Mouse (Mus musculus) G1E (cell line): ENCODE measurements around the gene Psma3.

Experiments used
- CTCF ChIP-seq: IDR thresholded peaks from 2 replicates; pipeline ENCODE4 v1.5.1; 2012; ENCODE audit warnings: low read depth, low read length, inconsistent platforms, mixed read lengths
- GATA1 ChIP-seq: IDR thresholded peaks from 2 replicates; pipeline ENCODE4 v1.6.1; 2012; ENCODE audit warnings: borderline replicate concordance, low read length, inconsistent platforms, mixed read lengths
- GATA2 ChIP-seq: IDR thresholded peaks from 2 replicates; pipeline ENCODE4 v1.6.1; 2012; ENCODE audit warnings: low read depth, low read length, inconsistent platforms, borderline replicate concordance
- POLR2AphosphoS5 ChIP-seq: IDR thresholded peaks from 2 replicates; pipeline ENCODE4 v1.6.1; 2012; ENCODE audit warnings: low read depth, low read length, inconsistent platforms; ENCODE audit not compliant: insufficient replicate concordance
- TAL1 ChIP-seq: conservative IDR thresholded peaks from 2 replicates; pipeline ENCODE4 v1.6.1; 2012; ENCODE audit warnings: low read depth, low read length, inconsistent platforms, mixed read lengths

- TF ChIP-seq CTCF: no peak
- TF ChIP-seq GATA2: no peak
- no peak for TF ChIP-seq GATA1
- no peak for TF ChIP-seq TAL1
- TF ChIP-seq POLR2AphosphoS5: no peak
These were observed 10.6 kb downstream of the Psma3 start for GRCm38 (mm10) chr12:70984855-70985550.
